Mouse (Mus musculus) lung, adult 10 weeks (tissue): ENCODE results near the gene Cdk20. TPM values are rescaled to one million over a fixed set of nuclear protein-coding genes. Genes with fewer than 3 reads are reported as not detected.

Experiments used
- polyA plus RNA-seq: library from polyadenylated mRNA; stranded (reverse); fragments of 350-450 nt; fragmentation: Illumina TruSeq; extraction: RNeasy Lipid Tissue Mini Kit (QIAGEN cat#74804); gene quantifications from one replicate; pipeline ENCODE4 v1.2.3, GENCODE M21; 2014; ENCODE audit warnings: low read depth, low replicate concordance; ENCODE audit not compliant: insufficient read depth

Cdk20 gene
- 4.3 TPM for polyA plus RNA-seq

GRCm38 (mm10) chr13:64432017-64432995, at the start of gene Cdk20:
Gene Cdk20 (plus strand): TSS chr13:64432314.

Other genes starting within 250 kb of the Cdk20 start
- 2.9 TPM for gene Cdc14b, start 157.0 kb upstream of the Cdk20 start, polyA plus RNA-seq
- gene Aaed1, start 119.6 kb upstream of the Cdk20 start, polyA plus RNA-seq = 49.4 TPM
- 197 TPM for gene Ctsl, start 61.4 kb upstream of the Cdk20 start, polyA plus RNA-seq
- not detected for gene Fam240b, start 65.5 kb downstream of the Cdk20 start, polyA plus RNA-seq